Mouse (Mus musculus) hindbrain, embryonic 12.5 days (tissue): Measurements from ENCODE around the gene Med28. TPM values are rescaled to one million over a fixed set of nuclear protein-coding genes. Genes with fewer than 3 reads are reported as not detected.

Source experiments
- ATAC-seq: fragments of 200-750 bp; cut with Nextera tagmentation; 2 replicates; pipeline ENCODE4 v1.8.0; 2017; ENCODE audit warnings: moderate TSS enrichment; ENCODE audit not compliant: low FRiP score
- H3K27ac ChIP-seq: fragments of 300-500 bp; sonication (generic); 2 replicates; pipeline ENCODE4 v1.5.1; 2016; ENCODE audit warnings: mild to moderate bottlenecking
- H3K27me3 ChIP-seq: fragments of 300-500 bp; sonication (generic); 2 replicates; pipeline ENCODE4 v1.6.1; 2016; ENCODE audit warnings: mild to moderate bottlenecking
- H3K36me3 ChIP-seq: fragments of 300-500 bp; sonication (generic); 2 replicates; pipeline ENCODE4 v1.6.1; 2016; ENCODE audit warnings: mild to moderate bottlenecking
- H3K4me1 ChIP-seq: fragments of 300-500 bp; sonication (generic); 2 replicates; pipeline ENCODE4 v1.6.1; 2016
- H3K4me2 ChIP-seq: fragments of 300-500 bp; sonication (generic); replicated peaks from 2 replicates; pipeline ENCODE4 v1.6.1; 2016; ENCODE audit warnings: mild to moderate bottlenecking
- H3K4me3 ChIP-seq: fragments of 300-500 bp; sonication (generic); 2 replicates; pipeline ENCODE4 v1.5.1; 2016; ENCODE audit warnings: mild to moderate bottlenecking
- H3K9ac ChIP-seq: fragments of 300-500 bp; sonication (generic); 2 replicates; pipeline ENCODE4 v1.6.1; 2016; ENCODE audit warnings: mild to moderate bottlenecking, moderate library complexity
- H3K9me3 ChIP-seq: fragments of 300-500 bp; sonication (generic); replicated peaks from 2 replicates; pipeline ENCODE4 v1.6.1; 2016; ENCODE audit warnings: mild to moderate bottlenecking
- WGBS: fragments of 180-500 bp; shearing (Covaris S2); methylation state at CpG from one replicate; pipeline ENCODE4 v1.1.7; 2016; 5-methylcytosine and 5-hydroxymethylcytosine counted together
- polyA plus RNA-seq: library from polyadenylated mRNA; unstranded; fragments of >200 nt; fragmentation: Nextera tagmentation; extraction: Ambion mirVana; gene quantifications from 2 replicates; pipeline ENCODE4 v1.2.1, GENCODE M21; 2016

Med28 gene
- polyA plus RNA-seq, 1 experiment from 2014 or later: 255 TPM

- WGBS: 93% methylated on average over 1 of the region's 1 CpGs
- no peak overlapping the region for H3K27ac ChIP-seq
- no peaks in the 10 kb centered on the region for H3K4me1 ChIP-seq
- H3K36me3 ChIP-seq: no peaks in the 10 kb centered on the region
- H3K4me3 ChIP-seq: no peak overlapping the region
- H3K27me3 ChIP-seq: no peaks in the 10 kb centered on the region
- no peak overlapping the region for H3K9ac ChIP-seq
- no peak overlapping the region for H3K4me2 ChIP-seq
- ATAC-seq: no peak
- H3K9me3 ChIP-seq: peaks cover 3% of the 10 kb centered on the region; the same call in 1 of the 2 replicates
Measured at GRCm38 (mm10) chr5:45565829-45566228, 45.8 kb downstream of the Med28 start.

DNA sequence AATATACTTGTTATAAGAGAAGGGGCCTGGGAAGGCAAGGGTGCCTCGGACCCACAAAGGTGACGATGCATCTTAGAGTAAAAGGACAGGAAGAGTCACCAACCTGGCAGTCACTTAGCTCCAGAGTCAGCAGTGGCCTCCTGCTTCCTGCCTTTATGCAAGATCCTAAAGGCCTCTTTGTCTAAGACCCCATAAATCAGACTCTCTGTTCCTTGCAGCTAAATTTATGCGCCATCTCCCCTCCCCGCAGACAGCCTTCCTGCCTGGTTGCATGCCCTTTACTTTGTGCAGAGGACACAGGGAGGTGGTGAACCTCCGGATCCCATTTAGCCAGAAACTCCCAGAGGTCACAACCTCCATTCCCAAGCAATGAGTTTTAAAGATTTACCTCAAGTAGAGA lies 52.8 kb downstream of the Med28 start:
- H3K4me2 ChIP-seq: no peak overlapping the region
- ATAC-seq: no peak
- 34% methylated on average over 5 of the region's 5 CpGs for WGBS

GRCm38 (mm10) chr5:45576716-45577115 lies 56.7 kb downstream of the Med28 start:
- Histone ChIP-seq H3K27ac (no peak overlapping the region), H3K9me3 (no peaks in the 10 kb centered on the region), H3K9ac (no peak overlapping the region), H3K4me3 (no peak overlapping the region), H3K4me1 (0 out of 2 replicates have a peak, but pooled peaks cover 2% of the 10 kb centered on the region), H3K36me3 (no peaks in the 10 kb centered on the region), H3K27me3 (no peaks in the 10 kb centered on the region), H3K4me2 (no peak overlapping the region)
- ATAC-seq: no peak
- 74% methylated on average over 3 of the region's 3 CpGs for WGBS

More for the DNA sequence above, 52.8 kb downstream of the Med28 start:
- Histone ChIP-seq H3K4me3 (no peak overlapping the region), H3K27ac (no peak overlapping the region; the same call in 1 of the 2 replicates), H3K27me3 (no peaks in the 10 kb centered on the region), H3K4me1 (0 out of 2 replicates have a peak, but pooled peaks cover 2% of the 10 kb centered on the region), H3K9ac (no peak overlapping the region), H3K36me3 (no peaks in the 10 kb centered on the region), H3K9me3 (no peaks in the 10 kb centered on the region)

DNA sequence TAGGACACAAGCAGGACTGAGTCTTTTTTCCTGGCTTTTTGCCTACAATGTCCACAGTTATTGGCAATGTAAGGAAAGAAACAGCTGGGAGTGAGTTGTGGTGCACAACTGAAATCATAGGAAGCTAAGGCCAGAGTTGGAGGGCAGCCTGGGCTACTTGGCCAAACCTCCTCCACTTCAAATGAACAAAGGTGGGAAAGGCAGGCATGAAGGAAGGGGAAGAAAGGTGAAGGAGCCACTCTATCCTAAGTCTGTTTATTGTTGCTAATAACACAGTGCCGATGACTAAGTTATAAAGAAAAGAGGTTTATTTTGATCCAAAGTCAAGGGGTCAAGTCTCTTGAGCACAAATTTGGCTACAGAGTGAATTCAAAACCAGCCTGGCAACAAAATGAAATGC lies 57.3 kb downstream of the Med28 start:
- H3K9ac ChIP-seq: no peak overlapping the region
- H3K4me1 ChIP-seq: 0 out of 2 replicates have a peak, but pooled peaks cover 2% of the 10 kb centered on the region
- 87% methylated on average over 1 of the region's 1 CpGs for WGBS
- ATAC-seq: no peak
- H3K36me3 ChIP-seq: no peaks in the 10 kb centered on the region
- no peaks in the 10 kb centered on the region for H3K9me3 ChIP-seq
- no peaks in the 10 kb centered on the region for H3K27me3 ChIP-seq
- H3K27ac ChIP-seq: no peak overlapping the region
- no peak overlapping the region for H3K4me2 ChIP-seq
- H3K4me3 ChIP-seq: no peak overlapping the region

Other genes with a start within 250 kb of the Med28 start
- gene Qdpr, start 70.0 kb upstream of the Med28 start, polyA plus RNA-seq: 109 and 117 TPM in 2 replicates
- gene Clrn2, start 66.5 kb upstream of the Med28 start, polyA plus RNA-seq: 0.23 and 0.25 TPM in 2 replicates
- gene Lap3, start 26.9 kb upstream of the Med28 start, polyA plus RNA-seq: 57.3 and 58.8 TPM in 2 replicates
- gene Fam184b, start 119.4 kb downstream of the Med28 start, polyA plus RNA-seq: 0.79 and 0.83 TPM in 2 replicates
- 40.2 and 43.6 TPM in 2 replicates for gene Ncapg, start 149.7 kb downstream of the Med28 start, polyA plus RNA-seq